Mouse (Mus musculus) bone marrow macrophage, adult 2 months (primary cell): Measurements from ENCODE around the gene Copg2. TPM values are rescaled to one million over a fixed set of nuclear protein-coding genes. Genes with fewer than 3 reads are reported as not detected.

Experiments used
- H3K27ac ChIP-seq: 2 replicates; pipeline ENCODE4 v1.5.1; 2012; ENCODE audit warnings: low read depth, low read length; ENCODE audit not compliant: insufficient read depth
- H3K4me1 ChIP-seq: 2 replicates; pipeline ENCODE4 v1.6.1; 2012; ENCODE audit warnings: low read length; ENCODE audit not compliant: control insufficient read depth, insufficient read depth
- H3K4me3 ChIP-seq: 2 replicates; pipeline ENCODE4 v1.5.1; 2012; ENCODE audit warnings: mild to moderate bottlenecking, low read length, moderate library complexity; ENCODE audit not compliant: insufficient read depth
- CTCF ChIP-seq: IDR thresholded peaks from 2 replicates; pipeline ENCODE4 v1.5.1; 2012; ENCODE audit warnings: low read depth, mild to moderate bottlenecking, low read length, moderate library complexity
- POLR2A ChIP-seq: IDR thresholded peaks from 2 replicates; pipeline ENCODE4 v1.6.1; 2012; ENCODE audit warnings: mild to moderate bottlenecking, low read depth, low read length, borderline replicate concordance
- polyA plus RNA-seq: library from polyadenylated mRNA; stranded (reverse); fragments of >200 nt; gene quantifications from 2 replicates; pipeline ENCODE4 v1.2.4, GENCODE M21; 2012; ENCODE audit not compliant: missing spikeins, insufficient read depth, insufficient read length

Gene Copg2
- polyA plus RNA-seq, 1 experiment = 28.0 TPM

- no peak for TF ChIP-seq CTCF
- no peak for TF ChIP-seq POLR2A
- no peak overlapping the region for H3K4me3 ChIP-seq
- H3K27ac ChIP-seq = no peak overlapping the region
- H3K4me1 ChIP-seq = no peaks in the 10 kb centered on the region
Observed at GRCm38 (mm10) chr6:30735728-30736371, 160.7 kb downstream of the Copg2 start.

GRCm38 (mm10) chr6:30734988-30735727 is 161.4 kb downstream of the Copg2 start:
- Histone ChIP-seq H3K27ac (no peak overlapping the region), H3K4me1 (no peaks in the 10 kb centered on the region), H3K4me3 (no peak overlapping the region)
- TF ChIP-seq POLR2A = no peak
- TF ChIP-seq CTCF = no peak

- no peak overlapping the region for H3K27ac ChIP-seq
Observed at GRCm38 (mm10) chr6:30734465-30734864, 162.1 kb downstream of the Copg2 start.

GRCm38 (mm10) chr6:30732571-30733130 is 163.9 kb downstream of the Copg2 start:
- Histone ChIP-seq H3K4me3 (no peak overlapping the region), H3K27ac (no peak overlapping the region), H3K4me1 (no peaks in the 10 kb centered on the region)
- no peak for TF ChIP-seq POLR2A
- no peak for TF ChIP-seq CTCF

More at GRCm38 (mm10) chr6:30734465-30734864, 162.1 kb downstream of the Copg2 start:
- TF ChIP-seq CTCF (no peak), POLR2A (no peak)
- no peaks in the 10 kb centered on the region for H3K4me1 ChIP-seq
- H3K4me3 ChIP-seq = no peak overlapping the region

- Histone ChIP-seq H3K4me1 (no peaks in the 10 kb centered on the region), H3K27ac (no peak overlapping the region), H3K4me3 (no peak overlapping the region)
- no peak for TF ChIP-seq POLR2A
- no peak for TF ChIP-seq CTCF
Observed at GRCm38 (mm10) chr6:30730301-30730971, 166.2 kb downstream of the Copg2 start.

- Histone ChIP-seq H3K4me1 (no peaks in the 10 kb centered on the region), H3K4me3 (no peak within 1 kb of the TSS), H3K27ac (no peak within 1 kb of the TSS)
- TF ChIP-seq POLR2A = no peak
- no peak for TF ChIP-seq CTCF
Observed at GRCm38 (mm10) chr6:30723331-30723730, 173.3 kb downstream of the Copg2 start, which contains the start of gene Mest. Mest (plus strand) TSS chr6:30723547.

- Histone ChIP-seq H3K4me3 (no peak overlapping the region), H3K4me1 (no peaks in the 10 kb centered on the region), H3K27ac (no peak overlapping the region)
- TF ChIP-seq CTCF (no peak), POLR2A (no peak)
Observed at GRCm38 (mm10) chr6:30722385-30723164, 174.0 kb downstream of the Copg2 start.

GRCm38 (mm10) chr6:30716796-30717195 is 179.8 kb downstream of the Copg2 start:
- Histone ChIP-seq H3K4me1 (no peaks in the 10 kb centered on the region), H3K4me3 (no peak overlapping the region), H3K27ac (no peak overlapping the region)
- TF ChIP-seq POLR2A (no peak), CTCF (no peak)

- H3K4me3 ChIP-seq = no peak overlapping the region
Observed at GRCm38 (mm10) chr6:30714891-30715471, 181.6 kb downstream of the Copg2 start.

More at GRCm38 (mm10) chr6:30714891-30715471, 181.6 kb downstream of the Copg2 start:
- TF ChIP-seq CTCF = no peak
- TF ChIP-seq POLR2A = no peak
- no peak overlapping the region for H3K27ac ChIP-seq
- H3K4me1 ChIP-seq = no peaks in the 10 kb centered on the region
